Mouse (Mus musculus) CH12.LX (cell line): ENCODE data around the gene Jdp2. TPM values are rescaled to one million over a fixed set of nuclear protein-coding genes. Genes with fewer than 3 reads are reported as not detected.
A peak's percentile ranks its signal among the peaks of the same experiment; 100 is the strongest.

ENCODE experiments used
- DNase-seq: peaks from one replicate; pipeline ENCODE4 v3.0.0-alpha.2; 2013; ENCODE audit errors: extremely low read depth
- H3K27ac ChIP-seq: 2 replicates; pipeline ENCODE4 v1.5.1; 2012; ENCODE audit warnings: low read depth, mild to moderate bottlenecking, control low read depth, moderate library complexity; ENCODE audit not compliant: insufficient read depth
- H3K27me3 ChIP-seq: replicated peaks from 2 replicates; pipeline ENCODE3; 2012; ENCODE audit warnings: inconsistent platforms
- H3K36me3 ChIP-seq, 2 experiments: replicated peaks in 1 of 2; 2 replicates each; pipeline versions ENCODE3 to v1.6.1; 2012; ENCODE audit warnings: inconsistent platforms in 1 of 2, low read length in 1 of 2, mild to moderate bottlenecking in 1 of 2, mixed read lengths in 1 of 2, moderate library complexity in 1 of 2; ENCODE audit not compliant: control insufficient read depth in 1 of 2, insufficient read depth in 1 of 2
- H3K4me1 ChIP-seq, 2 experiments: 2 replicates each; pipeline ENCODE4 v1.6.1; 2012; ENCODE audit warnings: inconsistent platforms in 1 of 2, moderate library complexity in 1 of 2; ENCODE audit not compliant: insufficient read depth in 2 of 2, control insufficient read depth in 1 of 2
- H3K4me2 ChIP-seq: 2 replicates; pipeline ENCODE4 v1.6.1; 2012; ENCODE audit warnings: low read depth, mild to moderate bottlenecking, control low read depth; ENCODE audit not compliant: poor library complexity, insufficient read depth, severe bottlenecking
- H3K4me3 ChIP-seq, 3 experiments: fragments of 150-350 bp in 1 of 3; sonication (generic) in 1 of 3; replicated peaks in 1 of 3; 2 replicates each; pipeline versions ENCODE3 to v1.5.1; 2011 to 2012; ENCODE audit warnings: low read depth in 2 of 3, low read length in 2 of 3, mild to moderate bottlenecking in 2 of 3, moderate library complexity in 2 of 3, control low read depth in 1 of 3, improper control_type of control experiment in 1 of 3, inconsistent platforms in 1 of 3, mixed read lengths in 1 of 3; ENCODE audit not compliant: poor library complexity in 1 of 3
- H3K79me2 ChIP-seq: replicated peaks from 2 replicates; pipeline ENCODE4 v1.6.1; 2012; ENCODE audit warnings: mild to moderate bottlenecking, moderate library complexity; ENCODE audit not compliant: control insufficient read depth, poor library complexity, insufficient read depth, severe bottlenecking; ENCODE audit errors: extremely low read depth
- H3K9ac ChIP-seq: 2 replicates; pipeline ENCODE4 v1.6.1; 2012; ENCODE audit warnings: low read depth, mild to moderate bottlenecking, control low read depth, moderate library complexity; ENCODE audit not compliant: insufficient read depth
- H3K9me3 ChIP-seq: replicated peaks from 2 replicates; pipeline ENCODE3; 2012; ENCODE audit warnings: low read length, inconsistent platforms, mixed read lengths
- CHD1 ChIP-seq: IDR thresholded peaks from 2 replicates; pipeline ENCODE4 v1.6.1; 2012; ENCODE audit warnings: low read depth, low read length, improper control_type of control experiment, inconsistent platforms
- CHD2 ChIP-seq: IDR thresholded peaks from 2 replicates; pipeline ENCODE4 v1.6.1; 2011; ENCODE audit warnings: low read length, improper control_type of control experiment
- CTCF ChIP-seq, 2 experiments: IDR thresholded peaks in 1 of 2; conservative IDR thresholded peaks in 1 of 2; 2 replicates each; pipeline ENCODE4 v1.5.1; 2011 to 2012; ENCODE audit warnings: low read depth in 2 of 2, low read length in 2 of 2, improper control_type of control experiment in 1 of 2, inconsistent platforms in 1 of 2, mild to moderate bottlenecking in 1 of 2, moderate library complexity in 1 of 2
- ELF1 ChIP-seq: IDR thresholded peaks from 2 replicates; pipeline ENCODE4 v1.6.1; 2014; ENCODE audit warnings: low read depth, mild to moderate bottlenecking, inconsistent platforms, low read length, improper control_type of control experiment
- EP300 ChIP-seq: IDR thresholded peaks from 2 replicates; pipeline ENCODE4 v1.6.1; 2011; ENCODE audit warnings: low read length, improper control_type of control experiment
- IRF4 ChIP-seq: IDR thresholded peaks from 2 replicates; pipeline ENCODE4 v1.6.1; 2014; ENCODE audit warnings: low read depth, mild to moderate bottlenecking, inconsistent platforms, low read length, improper control_type of control experiment
- MAX ChIP-seq: IDR thresholded peaks from 2 replicates; pipeline ENCODE4 v1.6.1; 2011; ENCODE audit warnings: low read length, improper control_type of control experiment
- MAZ ChIP-seq: IDR thresholded peaks from 2 replicates; pipeline ENCODE4 v1.6.1; 2012; ENCODE audit warnings: low read depth, mild to moderate bottlenecking, inconsistent platforms, low read length, improper control_type of control experiment, moderate library complexity
- MEF2A ChIP-seq: IDR thresholded peaks from 2 replicates; pipeline ENCODE4 v1.6.1; 2014; ENCODE audit warnings: low read depth, mild to moderate bottlenecking, inconsistent platforms, low read length, improper control_type of control experiment, borderline replicate concordance
- MXI1 ChIP-seq: IDR thresholded peaks from 2 replicates; pipeline ENCODE4 v1.6.1; 2011; ENCODE audit warnings: mild to moderate bottlenecking, low read depth, low read length, improper control_type of control experiment
- NRF1 ChIP-seq: IDR thresholded peaks from 2 replicates; pipeline ENCODE4 v1.6.1; 2014; ENCODE audit warnings: low read depth, mild to moderate bottlenecking, inconsistent platforms, low read length, improper control_type of control experiment, moderate library complexity
- PAX5 ChIP-seq: IDR thresholded peaks from 2 replicates; pipeline ENCODE4 v1.6.1; 2012; ENCODE audit warnings: low read length, inconsistent platforms, mixed read lengths
- RAD21 ChIP-seq: IDR thresholded peaks from 2 replicates; pipeline ENCODE4 v1.6.1; 2011; ENCODE audit warnings: low read depth, mild to moderate bottlenecking, low read length, improper control_type of control experiment, moderate library complexity
- SIN3A ChIP-seq: IDR thresholded peaks from 2 replicates; pipeline ENCODE4 v1.6.1; 2012; ENCODE audit warnings: low read length, improper control_type of control experiment, inconsistent platforms
- SMC3 ChIP-seq: IDR thresholded peaks from 2 replicates; pipeline ENCODE4 v1.6.1; 2011; ENCODE audit warnings: low read depth, low read length, improper control_type of control experiment
- TCF12 ChIP-seq: IDR thresholded peaks from 2 replicates; pipeline ENCODE4 v1.6.1; 2014; ENCODE audit warnings: low read depth, mild to moderate bottlenecking, inconsistent platforms, low read length, improper control_type of control experiment
- UBTF ChIP-seq: IDR thresholded peaks from 2 replicates; pipeline ENCODE4 v1.6.1; 2012; ENCODE audit warnings: low read depth, mild to moderate bottlenecking, inconsistent platforms, low read length, improper control_type of control experiment, moderate library complexity
- ZC3H11A ChIP-seq: IDR thresholded peaks from 2 replicates; pipeline ENCODE4 v1.6.1; 2012; ENCODE audit warnings: low read depth, mild to moderate bottlenecking, inconsistent platforms, low read length, improper control_type of control experiment
- ZMIZ1 ChIP-seq: IDR thresholded peaks from 2 replicates; pipeline ENCODE4 v1.6.1; 2012; ENCODE audit warnings: low read depth, mild to moderate bottlenecking, inconsistent platforms, low read length, improper control_type of control experiment
- dilution Hi-C: fragments of 300-500 bp; cut with MboI; formaldehyde crosslinking; loops from 2 replicates; pipeline ENCODE4 v1.14.3; 2020; ENCODE audit warnings: low sequenced_read_pairs; ENCODE audit not compliant: extremely low pct_unique_long_range_greater_than_20kb, extremely low pct_ligation_motif_present
- in situ Hi-C: fragments of 300-500 bp; cut with MboI; formaldehyde crosslinking; loops from 3 replicates; pipeline ENCODE4 v1.14.3; 2019; ENCODE audit warnings: low sequenced_read_pairs, low pct_ligation_motif_present, low pct_unique_long_range_greater_than_20kb, mixed read lengths
- polyA plus RNA-seq: library from polyadenylated mRNA; unstranded; fragments of >175 nt; gene quantifications from 2 replicates; pipeline ENCODE4 v1.2.1, GENCODE M21; 2012; ENCODE audit warnings: low read depth; ENCODE audit not compliant: insufficient read length
- total RNA-seq, 2 experiments: library from RNA; depleted of rRNA; stranded (reverse); fragments of 300-350 nt in 1 of 2; fragments of >200 nt in 1 of 2; gene quantifications; 2 replicates each; pipeline ENCODE4 v1.2.3; 2012 to 2014

The Jdp2 gene
- total and polyA plus RNA-seq, 3 experiments = 64.7 to 104 (median 86.5) TPM

DNA sequence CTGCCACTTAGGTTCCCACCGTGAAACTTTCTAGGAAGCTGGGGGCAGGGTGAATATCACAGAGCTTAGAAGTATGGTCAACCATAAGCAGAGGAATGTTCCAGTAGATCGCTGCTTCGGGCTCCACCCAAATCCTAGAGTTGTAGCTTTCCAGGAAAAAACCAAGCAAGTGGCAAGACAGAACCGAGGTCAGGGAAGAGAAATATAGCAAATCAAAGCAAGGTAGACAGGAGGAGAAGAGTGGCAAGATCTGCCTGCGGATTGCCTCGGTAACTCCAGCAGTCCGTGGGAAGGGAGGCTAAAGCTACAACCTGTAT is 88.3 kb downstream of the Jdp2 start:
- no peak for DNase-seq
- Histone ChIP-seq H3K79me2 (peaks cover 49% of the 10 kb centered on the region), H3K4me2 (peak overlapping the region; percentile 91), H3K4me3 (peak overlapping the region; percentile 77 to 97 (median 88)), H3K4me1 (peaks cover 22 to 63% of the 10 kb centered on the region in 2 experiments), H3K27me3 (no peaks in the 10 kb centered on the region), H3K9me3 (peaks cover 2% of the 10 kb centered on the region), H3K9ac (peak overlapping the region; percentile 94), H3K27ac (peak overlapping the region; percentile 94; the same call in 1 of the 2 replicates), H3K36me3 (peaks cover 33 to 39% of the 10 kb centered on the region in 2 experiments)
- in situ Hi-C loops = loop anchor here (5.0 kb wide), 2 partner anchors 40 to 135 kb away; partner anchors contain the start of genes Erg28 and Ttll5
- dilution Hi-C loops = no loop called here
- TF ChIP-seq CHD1 (0 out of 2 replicates have a peak, but pooled peaks have one; percentile 56), MEF2A (no peak)

GRCm38 (mm10) chr12:85687846-85688245 is 89.0 kb downstream of the Jdp2 start:
- peak overlapping the region; percentile 91 for H3K4me2 ChIP-seq
- no peaks in the 10 kb centered on the region for H3K9me3 ChIP-seq
- peaks cover 49% of the 10 kb centered on the region for H3K79me2 ChIP-seq
- dilution Hi-C loops = no loop called here
- peak overlapping the region; percentile 77 to 97 (median 88) for H3K4me3 ChIP-seq
- DNase-seq = peak; percentile 76
- H3K4me1 ChIP-seq = peaks cover 22 to 66% of the 10 kb centered on the region in 2 experiments
- H3K27me3 ChIP-seq = no peaks in the 10 kb centered on the region
- TF ChIP-seq CHD1 = no peak
- no peak for TF ChIP-seq MAZ
- TF ChIP-seq EP300 = no peak
- TF ChIP-seq NRF1 = no peak
- peak; percentile 80 for TF ChIP-seq SIN3A
- 0 out of 2 replicates have a peak, but pooled peaks have one; percentile 29 for TF ChIP-seq IRF4
- TF ChIP-seq SMC3 = peak; percentile 87
- TF ChIP-seq CTCF (conservative IDR thresholded peaks at IDR 0.05 in 1 of 2, IDR thresholded peaks at IDR 0.05 in 1 of 2; ENCODE audit: low read depth in 2 of 2, low read length in 2 of 2) = peak; percentile 41 to 89
- no peak for TF ChIP-seq CHD2
- peak; percentile 53; the same call in 1 of the 2 replicates for TF ChIP-seq MXI1
- TF ChIP-seq UBTF = no peak
- no peak for TF ChIP-seq PAX5
- TF ChIP-seq ELF1 = no peak
- no peak for TF ChIP-seq TCF12
- TF ChIP-seq RAD21 = peak; percentile 90
- no peak for TF ChIP-seq MAX
- TF ChIP-seq ZMIZ1 = no peak
- TF ChIP-seq MEF2A = no peak
- TF ChIP-seq ZC3H11A = peak; percentile 42
- TF ChIP-seq, all 38 proteins: peak for 7
- Histone ChIP-seq H3K9ac (peak overlapping the region; percentile 94; the same call in 1 of the 2 replicates), H3K36me3 (peaks cover 33 to 40% of the 10 kb centered on the region in 2 experiments), H3K27ac (peak overlapping the region; percentile 94; the same call in 1 of the 2 replicates)
- in situ Hi-C loops = loop anchor here (5.0 kb wide), 2 partner anchors 39 to 134 kb away; partner anchors contain the start of genes Erg28 and Ttll5

Other genes starting within 250 kb of the Jdp2 start
- gene Tmed10, start 224.2 kb upstream of the Jdp2 start, total RNA-seq (2012; rRNA removed) = 70.2 and 73.8 TPM in 2 replicates
- gene Tmed10, start 224.2 kb upstream of the Jdp2 start, total RNA-seq (2014; rRNA removed) = 59.8 and 60.0 TPM in 2 replicates
- 211 and 216 TPM in 2 replicates for gene Tmed10, start 224.2 kb upstream of the Jdp2 start, polyA plus RNA-seq
- 0.17 and 0.21 TPM in 2 replicates for gene Fos, start 125.1 kb upstream of the Jdp2 start, total RNA-seq (2012; rRNA removed)
- gene Fos, start 125.1 kb upstream of the Jdp2 start, total RNA-seq (2014; rRNA removed) = 0.20 and 0.76 TPM in 2 replicates
- 0.11 and 0.26 TPM in 2 replicates for gene Fos, start 125.1 kb upstream of the Jdp2 start, polyA plus RNA-seq
- gene Batf, start 87.6 kb downstream of the Jdp2 start, total RNA-seq (2012; rRNA removed) = 137 and 141 TPM in 2 replicates
- 128 and 142 TPM in 2 replicates for gene Batf, start 87.6 kb downstream of the Jdp2 start, total RNA-seq (2014; rRNA removed)
- gene Batf, start 87.6 kb downstream of the Jdp2 start, polyA plus RNA-seq = 89.2 and 104 TPM in 2 replicates
- gene Flvcr2, start 147.5 kb downstream of the Jdp2 start, total RNA-seq (2012; rRNA removed) = 0.04 TPM in 1 of 2 replicates, not detected in the other
- not detected in 2 replicates for gene Flvcr2, start 147.5 kb downstream of the Jdp2 start, total RNA-seq (2014; rRNA removed)
- 0.14 and 0.17 TPM in 2 replicates for gene Flvcr2, start 147.5 kb downstream of the Jdp2 start, polyA plus RNA-seq
- 83.6 and 91.5 TPM in 2 replicates for gene Erg28, start 225.5 kb downstream of the Jdp2 start, total RNA-seq (2012; rRNA removed)
- gene Erg28, start 225.5 kb downstream of the Jdp2 start, total RNA-seq (2014; rRNA removed) = 246 and 318 TPM in 2 replicates
- gene Erg28, start 225.5 kb downstream of the Jdp2 start, polyA plus RNA-seq = 124 and 143 TPM in 2 replicates
- gene Ttll5, start 225.6 kb downstream of the Jdp2 start, total RNA-seq (2012; rRNA removed) = 8.7 and 10.4 TPM in 2 replicates
- 4.6 and 5.7 TPM in 2 replicates for gene Ttll5, start 225.6 kb downstream of the Jdp2 start, total RNA-seq (2014; rRNA removed)
- 14.0 and 14.8 TPM in 2 replicates for gene Ttll5, start 225.6 kb downstream of the Jdp2 start, polyA plus RNA-seq